8 mouse cellular contexts compared by ENCODE assay signal in genomic region chr3:84304339-84305009, GRCm38 (mm10). TPM values are rescaled to one million over a fixed set of nuclear protein-coding genes. Genes with fewer than 3 reads are reported as not detected.
DNase-seq lines count a peak whose midpoint lies in the region; ATAC-seq and TF ChIP-seq lines count a peak whose summit lies in the region.

No protein-coding gene starts in this region.

- no peak for TF ChIP-seq EP300 in lung, postnatal 0 days (IDR thresholded peaks at IDR 0.05)

- H3K9me3 ChIP-seq in forebrain, postnatal 0 days (ENCODE audit: low read length), result no peaks in the 10 kb centered on the region
- H3K9me3 ChIP-seq in hindbrain, embryonic 16.5 days (ENCODE audit: control insufficient read depth, low read length), result 0 out of 2 replicates have a peak, but pooled peaks cover 2% of the 10 kb centered on the region
- H3K9me3 ChIP-seq in lung, postnatal 0 days (ENCODE audit: low read length), result no peaks in the 10 kb centered on the region

- no peak overlapping the region for H3K27ac ChIP-seq in cerebellum, adult 2 months (ENCODE audit: insufficient read depth, low read length)
- peak overlapping the region; percentile 91 for H3K27ac ChIP-seq in forebrain, postnatal 0 days (ENCODE audit: low read depth, low read length)
- peak overlapping the region; percentile 84 for H3K27ac ChIP-seq in hindbrain, embryonic 16.5 days (ENCODE audit: low read depth, low read length)
- no peak overlapping the region for H3K27ac ChIP-seq in lung, postnatal 0 days (ENCODE audit: low read length)

- peak overlapping the region; percentile 87 for H3K4me2 ChIP-seq in forebrain, postnatal 0 days (ENCODE audit: low read depth)
- peak overlapping the region; percentile 70 for H3K4me2 ChIP-seq in hindbrain, embryonic 16.5 days (ENCODE audit: low read length)
- peak overlapping the region; percentile 52 for H3K4me2 ChIP-seq in lung, postnatal 0 days (replicated peaks; ENCODE audit: low read depth, low read length)

- DNase-seq in R1 (ENCODE audit: low read depth, low spot score), result peak; percentile 48
- DNase-seq in cerebellum, adult 2 months, result peak; percentile 51 to 57
- peak; percentile 86 for DNase-seq in forebrain, postnatal 0 days
- peak; percentile 53 to 66 for DNase-seq in left cerebral cortex, adult 18-20 months (ENCODE audit: low spot score in 2 of 2)
- DNase-seq in lung, postnatal 0 days (ENCODE audit: low spot score), result peak; percentile 86
- DNase-seq in right cerebral cortex, adult 2 months (ENCODE audit: low spot score in 2 of 2), result peak; percentile 71 to 73
- DNase-seq in urinary bladder, postnatal 10 days (ENCODE audit: low spot score), result no peak

- H3K36me3 ChIP-seq in forebrain, postnatal 0 days (ENCODE audit: insufficient read depth), result no peaks in the 10 kb centered on the region
- H3K36me3 ChIP-seq in hindbrain, embryonic 16.5 days (ENCODE audit: control insufficient read depth, insufficient read depth, low read length), result no peaks in the 10 kb centered on the region
- no peaks in the 10 kb centered on the region for H3K36me3 ChIP-seq in lung, postnatal 0 days (ENCODE audit: insufficient read depth, low read length)

- H3K4me1 ChIP-seq in cerebellum, adult 2 months (ENCODE audit: control insufficient read depth, insufficient read depth, low read length), result peaks cover 3% of the 10 kb centered on the region; the same call in 1 of the 2 replicates
- H3K4me1 ChIP-seq in forebrain, postnatal 0 days (ENCODE audit: insufficient read depth), result peaks cover 22% of the 10 kb centered on the region
- peaks cover 29% of the 10 kb centered on the region for H3K4me1 ChIP-seq in hindbrain, embryonic 16.5 days (ENCODE audit: control insufficient read depth, insufficient read depth, low read depth, low read length)
- H3K4me1 ChIP-seq in lung, postnatal 0 days (ENCODE audit: insufficient read depth, low read depth, low read length), result peaks cover 7% of the 10 kb centered on the region; the same call in 1 of the 2 replicates

- ATAC-seq in forebrain, postnatal 0 days, result peak; percentile 76
- ATAC-seq in hindbrain, embryonic 16.5 days, result peak; percentile 76
- ATAC-seq in lung, postnatal 0 days, result peak; percentile 70

- no peak for TF ChIP-seq POLR2A in cerebellum, adult 2 months (IDR thresholded peaks at IDR 0.05; ENCODE audit: borderline replicate concordance, insufficient read depth, low read length)

- H3K4me3 ChIP-seq in cerebellum, adult 2 months (replicated peaks; ENCODE audit: insufficient read depth, low read depth, low read length), result peak overlapping the region; percentile 51
- H3K4me3 ChIP-seq in forebrain, postnatal 0 days (ENCODE audit: low read depth, low read length), result peak overlapping the region; percentile 53
- H3K4me3 ChIP-seq in hindbrain, embryonic 16.5 days (ENCODE audit: low read length), result peak overlapping the region; percentile 49
- H3K4me3 ChIP-seq in lung, postnatal 0 days (ENCODE audit: low read depth, low read length), result peak overlapping the region; percentile 34

- no peaks in the 10 kb centered on the region for H3K27me3 ChIP-seq in cerebellum, adult 2 months (ENCODE audit: control insufficient read depth, insufficient read depth, low read length)
- H3K27me3 ChIP-seq in forebrain, postnatal 0 days (ENCODE audit: insufficient read depth, low read length), result no peaks in the 10 kb centered on the region
- no peaks in the 10 kb centered on the region for H3K27me3 ChIP-seq in hindbrain, embryonic 16.5 days (replicated peaks; ENCODE audit: control insufficient read depth, insufficient read depth, low read length)
- 0 out of 2 replicates have a peak, but pooled peaks cover 5% of the 10 kb centered on the region for H3K27me3 ChIP-seq in lung, postnatal 0 days (replicated peaks; ENCODE audit: insufficient read depth, low read length)

- TF ChIP-seq CTCF in cerebellum, adult 2 months (IDR thresholded peaks at IDR 0.05; ENCODE audit: borderline replicate concordance, insufficient read depth, low read depth, low read length), result peak; percentile 50
- peak; percentile 64 for TF ChIP-seq CTCF in forebrain, postnatal 0 days (IDR thresholded peaks at IDR 0.05; ENCODE audit: low read depth)
- TF ChIP-seq CTCF in lung, postnatal 0 days (IDR thresholded peaks at IDR 0.05), result peak; percentile 66

- peak overlapping the region; percentile 69 for H3K9ac ChIP-seq in forebrain, postnatal 0 days
- H3K9ac ChIP-seq in hindbrain, embryonic 16.5 days (ENCODE audit: low read depth, low read length), result peak overlapping the region; percentile 67
- no peak overlapping the region for H3K9ac ChIP-seq in lung, postnatal 0 days (replicated peaks; ENCODE audit: low read depth)

- WGBS in cerebellum, adult 2 months, result under 1% methylated on average over 32 of the region's 32 CpGs
- under 1% methylated on average over 32 of the region's 32 CpGs for WGBS in forebrain, postnatal 0 days
- under 1% methylated on average over 32 of the region's 32 CpGs for WGBS in hindbrain, embryonic 16.5 days
- WGBS in lung, postnatal 0 days, result 1% methylated on average over 32 of the region's 32 CpGs

RNA-seq across cellular contexts. Expression of gene Trim2, which starts 2.2 kb away (rescaled TPM):
- polyA plus RNA-seq in cerebellum, adult 2 months (2012; rRNA removed), result 120 and 129 TPM in 2 replicates
- total RNA-seq in forebrain, postnatal 0 days (2014; rRNA removed), result 186 and 218 TPM in 2 replicates
- polyA plus RNA-seq in forebrain, postnatal 0 days (2015; fragmentation: Nextera tagmentation; extraction: Ambion mirVana), result 75.9 and 127 TPM in 2 replicates
- 151 and 154 TPM in 2 replicates for polyA plus RNA-seq in hindbrain, embryonic 16.5 days (2015; fragmentation: Nextera tagmentation; extraction: Ambion mirVana)
- 100 to 1,000 TPM; 246 to 258 TPM for total RNA-seq in left cerebral cortex, adult 18-20 months (2021)
- 18.7 and 20.0 TPM in 2 replicates for polyA plus RNA-seq in lung, postnatal 0 days (2015; fragmentation: Nextera tagmentation; extraction: Ambion mirVana)

Comparison
In these comparisons a context has a peak if more than half of its experiments do, and no peak if none do; other contexts are left out.
1. H3K27ac ChIP-seq: peak in forebrain, postnatal 0 days (single experiment) and hindbrain, embryonic 16.5 days (single experiment); none in cerebellum, adult 2 months (single experiment) and lung, postnatal 0 days (single experiment).
2. Peak in every context shown above with its lines, with median percentiles within 50 percentile points of each other: H3K4me3 ChIP-seq, CTCF ChIP-seq, ATAC-seq and H3K4me2 ChIP-seq.